Mouse (Mus musculus): Measurements from ENCODE around the gene Dtx3l.

- TF ChIP-seq CTCF (conservative IDR thresholded peaks at IDR 0.05; ENCODE audit: low read length) (peak; percentile 10; the same call in 1 of the 2 replicates), NANOG (IDR thresholded peaks at IDR 0.05; ENCODE audit: borderline replicate concordance, low read length) (no peak), POU5F1 (IDR thresholded peaks at IDR 0.05; ENCODE audit: borderline replicate concordance, low read length) (no peak)
Measured at GRCm38 (mm10) chr16:35952628-35953130, 13.7 kb upstream of the Dtx3l start.
